Mouse (Mus musculus): ENCODE data around the gene C4bp.
"Not testable (repeated sequence)": the region's sequence is repeated elsewhere in the genome, so short reads cannot be mapped to it uniquely, and the experiment has no call there.

C4bp gene

DNA sequence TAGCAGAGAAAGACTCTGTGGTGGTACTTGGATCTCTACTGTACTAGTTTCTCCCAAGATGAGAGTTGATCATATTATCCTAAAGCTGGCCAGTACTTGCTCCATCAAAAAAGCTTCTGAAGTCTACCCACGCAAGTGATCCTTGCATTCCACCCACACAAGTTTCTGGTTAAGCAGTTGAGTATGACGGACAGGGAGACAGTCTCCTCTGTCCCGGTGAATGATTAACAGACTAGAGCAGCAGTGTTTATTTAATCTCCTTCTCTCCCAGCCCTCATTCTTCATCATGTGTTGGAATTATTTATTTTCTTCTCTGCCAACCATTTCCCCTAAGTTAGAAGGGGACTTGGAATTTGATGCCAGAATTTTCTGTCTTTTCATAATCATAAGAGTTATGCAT lies at the start of gene C4bp:
C4bp (minus strand) TSS at position 179 of the 400 bp plus-strand sequence.
- no peak for DNase-seq (ENCODE audit: low spot score)

DNA sequence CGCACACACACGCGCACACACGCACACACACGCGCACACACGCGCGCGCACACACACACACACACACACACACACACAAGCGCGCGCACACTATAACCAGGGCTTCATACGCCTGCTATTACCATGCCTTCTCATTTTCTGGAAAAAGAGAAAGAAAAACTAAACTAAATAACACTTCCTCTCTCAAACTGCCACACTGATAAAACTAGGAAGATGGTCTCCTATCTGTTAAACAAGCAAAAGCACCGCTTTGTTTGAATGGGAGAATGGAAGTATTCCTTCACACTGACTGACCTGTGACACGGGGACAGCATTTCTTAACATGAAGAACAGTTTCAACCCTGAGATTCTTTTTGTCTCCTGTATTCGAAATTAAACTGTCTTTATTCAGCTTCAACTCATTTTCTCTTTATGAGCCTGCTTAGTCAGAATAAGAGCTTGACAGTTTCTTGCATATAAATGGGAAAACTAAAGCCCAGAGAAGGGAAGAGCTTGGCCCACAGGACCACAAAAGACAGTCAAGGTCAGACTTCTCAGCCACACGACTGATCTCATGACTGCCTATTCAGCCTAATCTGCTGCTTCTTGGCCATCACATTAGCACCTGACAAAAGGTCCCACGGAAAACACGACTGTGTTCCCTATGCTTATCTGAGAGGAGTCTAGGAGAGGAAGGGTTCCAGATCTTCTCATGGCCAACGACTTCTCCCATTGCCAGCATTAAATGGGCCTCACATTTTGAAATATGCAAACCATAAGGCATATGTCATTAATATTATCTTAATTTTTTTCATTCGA lies 49.0 kb upstream of the C4bp start:
- no peak for DNase-seq (ENCODE audit: low spot score)

DNA sequence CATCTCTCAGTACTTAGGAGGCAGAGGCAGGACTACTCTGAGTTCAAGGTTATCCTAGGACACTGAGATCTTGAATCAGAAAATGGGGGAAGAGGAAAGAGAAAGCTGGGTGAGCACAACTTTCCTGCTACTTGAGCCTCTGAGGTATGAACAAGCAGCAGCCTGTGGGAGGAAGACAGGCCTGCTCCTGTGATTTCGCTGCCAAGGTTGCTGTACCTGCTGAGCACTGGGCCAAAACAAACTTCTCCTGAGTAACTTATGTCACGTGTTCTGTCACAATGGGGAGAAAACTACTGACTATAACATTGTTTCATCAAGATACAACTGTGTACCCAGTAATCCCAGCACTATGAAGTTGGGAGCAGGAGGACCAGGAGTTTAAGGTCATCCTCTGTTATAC lies 42.2 kb upstream of the C4bp start:
- DNase-seq (ENCODE audit: low spot score), result no peak

DNA sequence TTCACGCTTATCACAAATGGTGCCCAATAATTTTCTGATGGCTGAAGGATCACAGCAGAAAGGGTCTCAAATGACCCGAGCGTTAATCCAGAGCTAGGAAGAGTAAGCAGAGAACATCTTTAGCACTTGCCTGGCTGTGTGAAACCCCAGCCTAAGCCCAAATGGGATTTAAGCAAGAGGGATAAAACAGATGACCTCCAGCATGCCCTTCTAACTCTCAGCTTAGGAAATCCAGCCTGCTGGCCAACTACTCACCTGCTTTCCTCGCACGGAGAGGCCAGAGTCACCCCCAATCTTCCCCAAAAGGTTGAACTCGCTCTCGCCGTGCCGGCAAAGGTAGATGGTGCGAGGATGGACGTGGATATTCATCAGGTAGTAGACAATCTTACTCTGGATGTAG lies 40.5 kb upstream of the C4bp start:
- no peak for DNase-seq (ENCODE audit: low spot score)

DNA sequence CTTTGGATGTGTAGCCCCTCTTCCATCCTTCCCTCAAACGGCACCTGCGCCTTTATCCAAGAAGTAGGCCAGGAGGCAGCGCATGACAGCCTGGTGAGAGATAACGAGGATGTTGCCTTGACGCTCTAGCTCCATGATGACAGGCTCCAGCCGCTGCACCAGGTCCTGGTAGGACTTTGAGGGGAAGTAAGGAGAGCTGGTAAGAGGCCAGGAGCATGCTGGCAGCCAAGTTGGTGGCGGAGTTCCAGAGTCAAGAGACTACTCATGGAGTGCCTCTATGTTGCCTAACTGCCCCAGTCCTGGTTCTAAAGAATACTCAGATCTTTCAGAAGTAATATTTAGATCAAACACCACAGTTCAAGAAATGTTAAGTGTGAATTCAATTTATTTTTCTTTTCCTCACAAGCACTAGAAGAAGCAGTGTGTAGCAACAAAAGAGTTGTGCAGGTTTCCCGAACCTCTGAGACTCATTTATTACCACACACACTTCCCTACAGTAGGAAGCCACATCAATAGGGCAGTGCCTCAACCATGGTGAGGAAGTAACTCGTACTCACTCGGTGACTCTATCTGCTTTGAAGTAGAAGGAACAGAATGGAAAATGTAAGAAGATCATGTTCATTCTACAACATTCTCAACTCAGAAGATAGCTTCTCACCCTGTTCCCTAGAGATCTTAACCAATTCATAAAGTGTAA lies 38.7 kb upstream of the C4bp start:
- DNase-seq (ENCODE audit: low spot score), result no peak

DNA sequence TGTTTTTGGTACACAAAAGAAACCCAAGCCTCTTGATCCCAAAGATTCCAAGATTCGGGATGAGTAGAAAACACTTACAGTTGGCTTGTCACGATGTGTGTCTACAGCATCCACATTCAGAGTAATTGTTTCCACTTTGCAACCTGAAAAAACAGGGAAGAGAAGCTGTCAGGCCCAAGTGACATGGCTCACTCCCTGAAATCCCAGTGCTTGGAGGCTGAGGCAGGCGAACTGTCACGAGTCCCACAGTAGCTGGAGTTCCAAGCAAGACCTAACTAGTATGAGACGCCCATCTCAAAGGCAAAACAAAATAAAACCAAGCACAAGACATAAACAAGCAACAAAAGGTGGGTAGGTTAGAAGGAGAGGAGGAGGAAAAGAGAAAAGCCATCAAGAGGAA lies 37.2 kb upstream of the C4bp start:
- no peak for DNase-seq (ENCODE audit: low spot score)

DNA sequence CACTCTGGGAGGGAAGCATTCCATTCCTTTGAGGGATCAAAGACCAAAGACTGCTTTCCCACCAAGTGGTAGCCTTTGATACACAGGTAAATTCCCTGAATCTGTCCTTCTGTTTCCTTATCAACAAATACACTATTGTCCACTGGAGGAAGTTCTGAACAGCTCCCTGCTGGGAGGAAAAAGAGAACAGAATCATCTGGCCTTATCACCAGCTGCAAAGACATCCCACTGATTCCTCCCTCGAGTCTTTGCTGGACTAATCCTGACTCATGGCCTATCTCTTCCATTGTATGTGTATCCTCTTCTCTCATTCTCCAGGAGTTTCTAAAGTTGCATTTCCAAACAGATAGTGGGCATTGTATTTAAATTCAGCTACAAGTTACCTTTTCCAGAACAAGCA lies 22.5 kb upstream of the C4bp start:
- DNase-seq (ENCODE audit: low spot score), result no peak

DNA sequence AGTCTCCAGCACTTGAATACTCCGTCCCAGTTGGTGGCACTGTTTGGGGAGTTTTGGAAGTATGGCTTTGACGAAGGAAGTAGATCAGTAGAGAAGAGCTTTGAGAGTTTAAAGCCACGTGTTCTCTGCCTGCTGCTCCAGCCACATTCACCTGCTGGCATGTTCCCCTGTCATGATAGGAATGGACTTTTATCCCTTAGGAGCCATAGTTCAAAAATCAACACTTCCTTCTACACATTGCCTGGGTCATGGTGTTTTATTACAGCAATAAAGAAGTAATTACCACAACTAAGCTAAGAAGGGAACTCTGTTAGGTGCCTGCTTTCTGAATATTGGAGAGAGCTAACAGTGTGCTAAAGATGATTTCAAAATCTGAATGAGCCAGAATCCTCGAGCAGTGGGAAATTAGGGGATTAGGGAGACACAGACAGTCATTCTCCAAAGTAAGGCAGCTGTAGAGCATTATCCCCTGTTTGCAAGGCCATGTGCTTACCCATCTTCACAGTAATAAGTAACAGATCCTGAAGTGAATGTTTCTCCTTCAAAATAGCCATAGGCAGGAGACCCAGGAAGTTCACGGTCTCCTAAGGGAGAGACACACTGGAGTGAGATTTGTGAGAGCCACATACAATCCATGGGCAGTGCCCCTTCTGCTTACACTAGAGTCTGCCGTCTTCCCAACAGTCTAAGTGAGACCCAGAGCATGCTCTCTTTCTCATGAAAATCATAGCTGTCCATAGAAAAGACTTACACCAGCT lies 20.4 kb upstream of the C4bp start:
- no peak for DNase-seq (ENCODE audit: low spot score)

DNA sequence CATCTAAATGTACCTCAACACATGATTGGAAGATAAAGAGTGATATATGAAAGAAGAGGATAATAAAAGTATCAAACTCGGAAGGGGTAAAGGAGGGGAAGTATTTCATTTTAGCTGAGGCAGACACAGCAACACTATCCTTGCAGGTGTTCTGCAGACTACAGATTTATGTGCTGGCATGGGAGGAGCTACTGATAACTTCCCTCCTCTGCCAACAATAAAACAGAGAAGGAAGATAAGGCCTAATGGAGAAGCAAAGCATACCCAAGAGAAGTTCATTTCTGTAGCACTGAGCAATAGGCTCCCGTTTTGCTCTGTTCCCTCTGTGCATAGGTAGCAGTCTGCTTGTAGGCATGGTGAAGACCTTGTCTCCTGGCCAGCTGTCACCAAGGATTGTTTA lies 19.6 kb upstream of the C4bp start:
- no peak for DNase-seq (ENCODE audit: low spot score)

DNA sequence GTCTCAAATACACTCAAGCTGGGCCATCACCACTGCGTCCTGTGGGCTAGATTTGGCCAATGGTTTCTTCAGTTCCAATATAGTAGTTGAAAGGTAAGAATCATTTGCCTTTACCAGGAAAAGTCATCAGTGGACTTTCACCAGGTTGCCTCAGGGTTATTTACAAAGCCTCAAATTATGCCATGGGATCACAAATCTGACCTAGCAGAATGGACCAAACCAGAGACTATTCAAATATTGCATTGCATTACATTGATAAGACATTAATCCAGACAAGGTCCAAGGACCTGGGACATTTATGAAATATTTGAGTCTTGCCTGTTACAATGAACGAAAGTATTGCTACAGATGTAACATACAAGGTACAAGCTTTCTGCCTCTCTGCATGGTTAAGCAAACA lies 17.1 kb upstream of the C4bp start:
- DNase-seq (ENCODE audit: low spot score), result no peak

DNA sequence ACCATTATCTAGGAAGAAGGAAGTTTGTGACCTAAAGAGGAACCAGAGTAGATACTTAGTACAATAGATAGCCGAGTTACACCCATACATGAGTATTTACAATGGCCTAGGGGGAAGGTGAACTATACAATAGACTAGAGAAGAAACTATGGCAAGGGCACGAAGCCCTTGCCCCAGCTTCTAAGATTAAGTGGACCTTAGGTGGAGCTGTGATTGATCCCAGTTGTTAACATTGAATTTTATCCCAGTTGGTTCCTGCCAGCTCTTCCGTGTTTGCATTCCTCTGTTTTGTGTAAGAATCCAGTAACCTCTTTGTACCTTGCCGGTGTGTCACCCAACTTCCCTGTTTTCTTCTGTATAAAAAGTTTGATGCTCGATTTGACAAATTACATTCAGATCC lies 2.1 kb upstream of the C4bp start:
- not testable (repeated sequence) for DNase-seq (ENCODE audit: low spot score)

DNA sequence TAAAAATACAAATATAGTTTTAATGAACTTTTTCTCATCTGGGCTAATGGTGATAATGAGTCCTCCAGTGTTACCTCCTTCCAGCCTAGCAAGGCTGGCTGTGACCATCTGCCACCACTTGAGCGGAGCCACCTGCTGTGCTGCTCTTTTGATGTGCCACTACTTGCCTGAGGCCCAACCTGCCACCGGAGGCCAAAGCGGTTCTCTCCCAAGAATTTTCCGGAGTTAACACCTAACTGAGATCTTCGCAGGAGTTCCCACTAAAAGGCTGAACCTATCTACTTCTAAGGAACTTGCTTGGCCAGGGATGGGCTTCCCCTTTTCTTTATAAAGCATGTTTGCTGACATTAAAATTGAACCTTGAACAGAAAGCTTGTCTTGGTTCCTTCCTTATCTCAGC lies 1.8 kb downstream of the C4bp start:
- not testable (repeated sequence) for DNase-seq (ENCODE audit: low spot score)

DNA sequence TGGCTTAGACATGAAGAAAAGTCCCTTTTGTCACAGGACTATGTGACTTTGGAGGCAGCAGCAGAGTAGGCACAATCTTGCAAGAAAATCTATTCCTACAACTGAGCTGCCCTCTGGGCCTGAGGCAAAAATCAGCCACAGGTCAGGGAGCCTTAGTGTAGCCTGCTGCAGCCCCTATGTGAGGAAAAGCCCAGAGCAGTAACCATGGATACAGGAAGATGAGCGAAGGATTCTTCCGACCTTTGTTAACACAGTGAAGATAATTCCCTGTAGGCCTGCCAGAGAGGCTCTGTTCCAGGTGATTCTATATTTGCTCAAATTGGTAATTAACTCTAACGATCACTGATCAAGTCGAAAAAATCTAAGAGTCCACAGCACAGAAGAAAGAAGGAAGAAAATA lies 17.3 kb downstream of the C4bp start:
- DNase-seq (ENCODE audit: low spot score), result no peak

DNA sequence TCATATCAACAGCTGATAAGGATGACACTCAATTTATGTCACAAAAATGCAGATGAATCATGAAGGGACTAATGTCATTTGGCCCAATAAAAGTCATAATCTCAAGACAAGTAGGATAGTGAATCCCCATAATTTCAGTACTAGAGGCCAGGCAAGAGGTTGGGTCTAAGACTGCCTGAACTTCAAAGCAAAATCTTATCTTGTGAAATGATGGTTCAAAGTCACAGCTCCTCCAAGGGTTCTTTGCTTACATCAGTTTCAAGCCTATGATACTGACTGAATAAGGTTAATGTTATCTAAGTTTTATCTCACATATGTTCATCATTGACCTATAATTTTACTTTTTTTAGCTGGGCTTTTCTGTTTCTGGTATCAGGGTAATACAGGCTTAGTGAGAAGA lies 20.5 kb downstream of the C4bp start:
- DNase-seq (ENCODE audit: low spot score), result no peak

DNA sequence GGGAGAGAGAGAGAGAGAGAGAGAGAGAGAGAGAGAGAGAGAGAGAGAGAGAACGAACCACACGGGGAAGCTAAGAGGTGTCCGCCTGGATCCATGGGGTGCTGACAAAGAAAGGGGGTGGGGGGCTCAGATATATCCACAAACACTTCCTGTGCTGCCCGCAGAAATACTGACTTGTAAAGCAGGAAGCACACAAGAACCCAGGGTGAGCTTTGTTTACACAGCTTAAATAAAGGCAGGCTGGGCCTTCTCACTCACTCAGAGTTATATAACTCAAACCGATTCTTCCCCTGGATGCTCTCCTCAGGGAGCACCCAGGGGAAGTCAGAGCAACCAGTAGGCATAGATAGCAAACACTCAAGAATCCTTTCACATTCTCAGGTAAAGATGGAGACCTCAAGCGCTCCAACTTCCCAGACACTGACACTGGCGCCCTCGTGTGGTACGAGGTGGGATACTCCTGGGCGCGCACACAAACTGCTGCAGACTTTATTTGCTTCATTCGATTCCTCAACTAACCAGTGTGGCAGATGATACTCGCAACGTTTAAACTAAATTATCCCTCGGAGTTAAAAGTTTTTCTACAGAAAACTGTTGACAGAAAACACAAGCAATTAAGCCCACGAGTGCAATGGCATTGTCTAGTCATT lies 27.5 kb downstream of the C4bp start:
- no peak for DNase-seq (ENCODE audit: low spot score)

DNA sequence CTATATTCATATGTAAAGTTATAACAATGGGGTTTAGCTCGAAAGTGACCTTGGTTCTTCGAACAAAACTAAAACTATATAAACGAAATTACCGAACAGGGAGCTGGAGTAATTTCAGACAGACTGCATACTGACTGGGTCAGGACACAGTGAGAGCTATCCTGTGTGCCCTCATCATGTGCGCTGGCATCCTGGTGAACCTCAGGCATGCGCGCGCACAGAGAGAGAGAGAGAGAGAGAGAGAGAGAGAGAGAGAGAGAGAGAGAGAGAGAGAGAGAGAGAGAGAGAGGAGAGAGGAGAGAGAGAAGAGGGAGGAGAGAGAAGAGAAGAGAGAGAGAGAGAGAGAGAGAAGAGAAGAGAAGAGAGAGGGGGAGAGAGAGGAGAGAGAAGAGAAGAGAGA lies 28.1 kb downstream of the C4bp start:
- no peak for DNase-seq (ENCODE audit: low spot score)

DNA sequence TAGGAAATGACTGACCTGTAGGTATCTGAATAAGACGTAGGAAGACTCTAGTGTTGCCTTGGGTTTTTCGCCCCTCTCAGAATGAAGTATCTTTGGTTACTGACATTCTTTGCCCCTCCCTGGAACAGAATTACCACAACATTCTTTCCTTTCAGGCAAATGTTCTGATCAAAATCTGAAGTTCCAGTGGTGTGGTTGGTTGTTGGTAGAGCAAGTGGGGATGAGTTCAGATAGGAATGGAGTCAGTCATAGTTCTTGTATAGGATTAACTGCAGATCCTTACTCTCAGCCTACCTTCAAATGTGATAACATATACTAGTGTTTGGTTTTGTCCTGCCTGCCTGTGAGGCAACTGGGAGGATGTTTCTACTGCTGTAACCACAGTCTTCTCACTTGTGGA lies 31.9 kb downstream of the C4bp start, which contains the start of gene Zp3r:
Zp3r (minus strand) TSS at position 101 of the 400 bp plus-strand sequence.
- no peak for DNase-seq (ENCODE audit: low spot score)

DNA sequence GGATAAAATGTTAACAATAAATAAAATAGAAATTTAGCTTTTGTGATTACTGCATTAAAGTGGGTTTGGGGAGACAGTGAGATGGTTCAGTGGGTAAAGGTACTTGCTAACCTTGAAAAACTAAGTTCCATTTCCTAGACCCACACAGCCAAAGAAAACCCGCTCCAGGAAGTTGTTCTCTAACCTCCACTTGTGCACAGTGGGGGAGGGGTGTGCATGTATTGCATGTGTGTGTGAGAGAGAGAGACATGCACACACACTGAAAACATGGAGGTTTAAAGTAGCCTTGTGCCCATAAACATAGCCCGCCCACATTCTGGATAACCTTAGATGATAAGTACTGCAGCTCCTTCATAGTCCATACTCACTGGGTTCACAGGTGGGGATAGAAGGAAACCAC lies 65.1 kb downstream of the C4bp start:
- DNase-seq (ENCODE audit: low spot score), result no peak

DNA sequence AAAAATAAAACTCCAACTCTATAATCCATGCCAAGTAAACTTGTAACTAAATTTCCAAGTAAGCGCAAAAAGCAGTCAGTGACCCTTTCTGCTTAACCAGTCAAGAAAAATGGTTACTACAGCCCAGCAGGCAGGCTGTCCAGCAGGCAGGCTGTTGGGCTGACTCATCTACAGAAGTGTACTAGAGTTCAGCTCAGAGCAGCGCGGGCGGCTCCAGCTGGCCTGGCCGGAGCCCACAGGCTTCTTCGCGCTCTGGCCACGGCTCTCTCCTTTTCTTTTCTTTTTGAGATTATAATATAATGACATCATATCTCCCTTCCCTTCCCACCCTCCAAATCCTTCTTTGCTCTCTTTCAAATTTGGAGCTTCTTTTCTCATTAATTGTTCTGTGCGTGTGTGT lies 72.8 kb downstream of the C4bp start:
- DNase-seq (ENCODE audit: low spot score), result no peak

Data from MN1 (cell line).